Mouse (Mus musculus) embryonic facial prominence, embryonic 14.5 days (tissue): ENCODE results near the gene Ddx21. TPM values are rescaled to one million over a fixed set of nuclear protein-coding genes. Genes with fewer than 3 reads are reported as not detected.

ENCODE experiments used
- ATAC-seq: fragments of 200-750 bp; cut with Nextera tagmentation; 2 replicates; pipeline ENCODE4 v1.8.0; 2017; ENCODE audit warnings: low read depth, moderate number of reproducible peaks, moderate TSS enrichment
- DNase-seq: peaks from one replicate; pipeline ENCODE4 v3.0.0-alpha.2; 2015; ENCODE audit warnings: low spot score
- H3K27ac ChIP-seq: fragments of 300-500 bp; sonication (generic); replicated peaks from 2 replicates; pipeline ENCODE4 v1.5.1; 2014; ENCODE audit warnings: low read depth, mild to moderate bottlenecking, low read length, moderate library complexity
- H3K27me3 ChIP-seq: fragments of 300-500 bp; sonication (generic); replicated peaks from 2 replicates; pipeline ENCODE4 v1.6.1; 2014; ENCODE audit warnings: low read length; ENCODE audit not compliant: control insufficient read depth, insufficient read depth
- H3K36me3 ChIP-seq: fragments of 300-500 bp; sonication (generic); 2 replicates; pipeline ENCODE4 v1.6.1; 2014; ENCODE audit warnings: low read length, mixed read lengths; ENCODE audit not compliant: control insufficient read depth, insufficient read depth
- H3K4me1 ChIP-seq: fragments of 300-500 bp; sonication (generic); 2 replicates; pipeline ENCODE4 v1.6.1; 2014; ENCODE audit warnings: antibody characterized with exemption, low read length; ENCODE audit not compliant: control insufficient read depth, insufficient read depth
- H3K4me2 ChIP-seq: fragments of 300-500 bp; sonication (generic); 2 replicates; pipeline ENCODE4 v1.6.1; 2014; ENCODE audit warnings: low read depth, mild to moderate bottlenecking, low read length, moderate library complexity, mixed read lengths
- H3K4me3 ChIP-seq: fragments of 300-500 bp; sonication (generic); 2 replicates; pipeline ENCODE4 v1.5.1; 2014; ENCODE audit warnings: low read depth, mild to moderate bottlenecking, low read length
- H3K9ac ChIP-seq: fragments of 300-500 bp; sonication (generic); 2 replicates; pipeline ENCODE4 v1.6.1; 2014; ENCODE audit warnings: low read depth, mild to moderate bottlenecking, low read length, moderate library complexity, mixed read lengths
- H3K9me3 ChIP-seq: fragments of 300-500 bp; sonication (generic); 2 replicates; pipeline ENCODE4 v1.6.1; 2016; ENCODE audit warnings: low read length; ENCODE audit not compliant: control insufficient read depth
- WGBS: fragments of 180-500 bp; shearing (Covaris S2); extraction: QIAGEN DNeasy Blood & Tissue Kit; methylation state at CpG from one replicate; pipeline ENCODE4 v1.1.7; 2014; 5-methylcytosine and 5-hydroxymethylcytosine counted together
- polyA plus RNA-seq: library from polyadenylated mRNA; unstranded; fragments of >200 nt; fragmentation: Nextera tagmentation; extraction: Ambion mirVana; gene quantifications from 2 replicates; pipeline ENCODE4 v1.2.1, GENCODE M21; 2014

Gene Ddx21
- polyA plus RNA-seq, 1 experiment from 2014 or later = 25.8 TPM

DNA sequence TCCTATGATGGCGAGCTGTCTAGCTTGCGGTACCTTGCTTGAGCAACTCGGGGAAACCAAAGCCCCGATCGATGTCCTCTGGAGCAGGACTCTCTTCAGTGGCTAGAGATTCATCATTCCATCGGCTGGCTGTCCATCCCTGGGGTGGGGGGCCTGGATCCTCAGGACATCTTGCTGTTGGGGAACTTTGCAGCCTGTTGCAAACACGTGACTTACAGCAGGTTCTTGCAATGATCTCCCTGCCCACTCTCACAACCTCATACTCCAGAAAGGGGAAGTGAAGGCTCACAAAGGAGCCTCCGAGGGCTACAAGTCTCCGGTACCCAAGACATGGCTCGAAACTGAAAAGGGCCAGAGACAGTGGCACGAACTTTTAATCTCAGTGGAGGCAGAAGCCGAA lies 60.6 kb downstream of the Ddx21 start:
- 93% methylated on average over 12 of the region's 12 CpGs for WGBS
- Histone ChIP-seq H3K4me2 (no peak overlapping the region), H3K4me1 (no peaks in the 10 kb centered on the region), H3K36me3 (no peaks in the 10 kb centered on the region), H3K27me3 (no peaks in the 10 kb centered on the region), H3K4me3 (no peak overlapping the region), H3K9ac (no peak overlapping the region), H3K9me3 (no peaks in the 10 kb centered on the region), H3K27ac (no peak overlapping the region)
- ATAC-seq (no peak), DNase-seq (no peak)

DNA sequence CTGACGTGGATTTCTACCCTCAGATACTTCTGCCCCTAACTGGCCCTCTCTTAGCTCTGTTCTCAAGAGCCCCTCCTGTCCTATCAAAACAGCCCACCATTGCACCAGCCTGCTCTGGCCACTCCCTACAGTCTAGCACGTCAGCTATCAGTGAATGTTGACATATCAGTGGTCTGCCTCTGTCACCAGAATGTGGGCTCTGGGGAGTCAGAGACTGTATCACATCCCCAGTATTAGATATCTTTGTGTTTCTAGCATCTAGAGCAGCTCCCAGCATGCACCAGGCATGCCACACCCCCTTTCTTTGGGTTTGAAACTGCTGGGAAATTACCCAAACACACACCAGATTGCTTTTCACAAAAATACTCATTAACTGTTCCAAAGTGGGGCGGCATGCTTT lies 61.3 kb downstream of the Ddx21 start:
- ATAC-seq (no peak), DNase-seq (no peak)
- Histone ChIP-seq H3K4me3 (no peak overlapping the region), H3K9ac (no peak overlapping the region), H3K4me2 (no peak overlapping the region), H3K9me3 (no peaks in the 10 kb centered on the region), H3K4me1 (no peaks in the 10 kb centered on the region), H3K27me3 (no peaks in the 10 kb centered on the region), H3K36me3 (no peaks in the 10 kb centered on the region), H3K27ac (no peak overlapping the region)
- WGBS = 67% methylated on average over 3 of the region's 3 CpGs

GRCm38 (mm10) chr10:62534509-62534908 lies 67.6 kb downstream of the Ddx21 start:
- no peak overlapping the region for H3K4me2 ChIP-seq
- no peaks in the 10 kb centered on the region for H3K36me3 ChIP-seq
- H3K9me3 ChIP-seq = no peaks in the 10 kb centered on the region
- no peaks in the 10 kb centered on the region for H3K4me1 ChIP-seq
- H3K27ac ChIP-seq = no peak overlapping the region
- DNase-seq = no peak
- 75% methylated on average over 7 of the region's 7 CpGs for WGBS
- no peak overlapping the region for H3K4me3 ChIP-seq
- H3K9ac ChIP-seq = no peak overlapping the region
- ATAC-seq = no peak
- no peaks in the 10 kb centered on the region for H3K27me3 ChIP-seq

DNA sequence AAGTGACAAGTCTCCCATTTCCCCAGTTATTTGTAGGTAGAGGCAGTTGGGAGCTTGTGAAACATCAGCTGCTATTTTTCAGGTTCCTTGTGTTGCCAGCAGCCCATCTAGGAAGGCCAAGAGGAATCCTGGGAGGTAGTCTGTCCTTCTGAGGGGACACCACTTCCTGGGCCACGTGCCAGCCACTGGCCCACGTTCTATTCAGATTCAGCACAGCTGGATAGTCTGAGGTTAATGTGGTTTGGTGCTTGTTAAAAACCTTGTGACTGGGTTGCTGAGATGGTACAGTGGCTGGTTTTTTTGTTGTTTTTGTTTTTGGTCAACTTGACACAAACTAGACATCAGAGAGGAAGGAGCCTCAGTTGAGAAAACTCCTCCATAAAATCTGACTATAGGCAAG lies 69.2 kb downstream of the Ddx21 start:
- no peak overlapping the region for H3K4me2 ChIP-seq
- H3K4me3 ChIP-seq = no peak overlapping the region
- DNase-seq (peak; percentile 25), ATAC-seq (no peak)
- 48% methylated on average over 2 of the region's 2 CpGs for WGBS
- H3K36me3 ChIP-seq = no peaks in the 10 kb centered on the region
- H3K27me3 ChIP-seq = no peaks in the 10 kb centered on the region
- H3K4me1 ChIP-seq = no peaks in the 10 kb centered on the region
- no peaks in the 10 kb centered on the region for H3K9me3 ChIP-seq
- H3K27ac ChIP-seq = no peak overlapping the region
- no peak overlapping the region for H3K9ac ChIP-seq

Other genes with a start within 250 kb of the Ddx21 start
- gene Hk1, start 222.4 kb downstream of the Ddx21 start, polyA plus RNA-seq = 28.4 and 33.7 TPM in 2 replicates
- 0.54 and 0.75 TPM in 2 replicates for gene Hkdc1, start 179.8 kb downstream of the Ddx21 start, polyA plus RNA-seq
- gene 4930507D05Rik, start 152.8 kb downstream of the Ddx21 start, polyA plus RNA-seq = 0.60 and 0.88 TPM in 2 replicates
- gene Supv3l1, start 152.5 kb downstream of the Ddx21 start, polyA plus RNA-seq = 23.8 and 29.8 TPM in 2 replicates
- 71.0 and 75.3 TPM in 2 replicates for gene Vps26a, start 115.5 kb downstream of the Ddx21 start, polyA plus RNA-seq
- 32.4 and 38.8 TPM in 2 replicates for gene Srgn, start 74.8 kb downstream of the Ddx21 start, polyA plus RNA-seq
- 43.1 and 45.4 TPM in 2 replicates for gene Kif1bp, start 23.8 kb downstream of the Ddx21 start, polyA plus RNA-seq
- 149 and 153 TPM in 2 replicates for gene Ddx50, start 48.9 kb upstream of the Ddx21 start, polyA plus RNA-seq
- 1.2 and 2.8 TPM in 2 replicates for gene Stox1, start 123.8 kb upstream of the Ddx21 start, polyA plus RNA-seq
- 103 and 104 TPM in 2 replicates for gene Ccar1, start 190.0 kb upstream of the Ddx21 start, polyA plus RNA-seq